Mouse (Mus musculus): ENCODE measurements around the gene Jmjd8. TPM values are rescaled to one million over a fixed set of nuclear protein-coding genes. Genes with fewer than 3 reads are reported as not detected.

Jmjd8 gene
- polyA plus RNA-seq, 1 experiment from 2014 or later: 28.8 TPM

- no peak for DNase-seq (ENCODE audit: low spot score)
Observed at GRCm38 (mm10) chr17:25808028-25808427, 20.6 kb upstream of the Jmjd8 start.

GRCm38 (mm10) chr17:25808789-25809605 lies 19.7 kb upstream of the Jmjd8 start, which contains the start of gene Fbxl16:
Gene Fbxl16, plus strand, starts transcription at chr17:25809085.
- no peak for DNase-seq (ENCODE audit: low spot score)

GRCm38 (mm10) chr17:25809606-25810340 lies 18.9 kb upstream of the Jmjd8 start:
- DNase-seq (ENCODE audit: low spot score): no peak

- no peak for DNase-seq (ENCODE audit: low spot score)
Observed at GRCm38 (mm10) chr17:25810890-25811289, 17.8 kb upstream of the Jmjd8 start.

- DNase-seq (ENCODE audit: low spot score): peak; percentile 83
Observed at GRCm38 (mm10) chr17:25813471-25813870, 15.2 kb upstream of the Jmjd8 start.

GRCm38 (mm10) chr17:25817662-25818061 lies 11.0 kb upstream of the Jmjd8 start:
- DNase-seq (ENCODE audit: low spot score): no peak

- DNase-seq (ENCODE audit: low spot score): no peak
Observed at GRCm38 (mm10) chr17:25818851-25819780, 9.6 kb upstream of the Jmjd8 start.

- DNase-seq (ENCODE audit: low spot score): peak; percentile 89
Observed at GRCm38 (mm10) chr17:25823452-25823851, 5.2 kb upstream of the Jmjd8 start, which contains the start of gene Wdr24. Gene Wdr24, plus strand, starts transcription at chr17:25823627.

GRCm38 (mm10) chr17:25824362-25825142 lies 4.1 kb upstream of the Jmjd8 start:
- no peak for DNase-seq (ENCODE audit: low spot score)

GRCm38 (mm10) chr17:25825311-25825710 lies 3.4 kb upstream of the Jmjd8 start:
- DNase-seq (ENCODE audit: low spot score): no peak

GRCm38 (mm10) chr17:25825984-25826570 lies 2.6 kb upstream of the Jmjd8 start:
- no peak for DNase-seq (ENCODE audit: low spot score)

GRCm38 (mm10) chr17:25827011-25827410 lies 1.7 kb upstream of the Jmjd8 start:
- DNase-seq (ENCODE audit: low spot score): no peak

- DNase-seq (ENCODE audit: low spot score): no peak
Observed at GRCm38 (mm10) chr17:25827546-25828222, 983 bp upstream of the Jmjd8 start.

- peak; percentile 22 for DNase-seq (ENCODE audit: low spot score)
Observed at GRCm38 (mm10) chr17:25828223-25828594, 458 bp upstream of the Jmjd8 start.

GRCm38 (mm10) chr17:25829558-25830017 lies 921 bp downstream of the Jmjd8 start:
- DNase-seq (ENCODE audit: low spot score): no peak

- DNase-seq (ENCODE audit: low spot score): no peak
Observed at GRCm38 (mm10) chr17:25830200-25830753, 1.6 kb downstream of the Jmjd8 start.

GRCm38 (mm10) chr17:25830806-25831431 lies 2.3 kb downstream of the Jmjd8 start:
- DNase-seq (ENCODE audit: low spot score): no peak

GRCm38 (mm10) chr17:25831451-25832281 lies 3.0 kb downstream of the Jmjd8 start:
- no peak for DNase-seq (ENCODE audit: low spot score)
